Mouse (Mus musculus): Measurements from ENCODE around the gene Abhd16b. TPM values are rescaled to one million over a fixed set of nuclear protein-coding genes. Genes with fewer than 3 reads are reported as not detected.

Abhd16b gene
- 0.14 and 0.36 TPM in 2 replicates for polyA plus RNA-seq (2014; fragmentation: Nextera tagmentation; extraction: Ambion mirVana)

DNA sequence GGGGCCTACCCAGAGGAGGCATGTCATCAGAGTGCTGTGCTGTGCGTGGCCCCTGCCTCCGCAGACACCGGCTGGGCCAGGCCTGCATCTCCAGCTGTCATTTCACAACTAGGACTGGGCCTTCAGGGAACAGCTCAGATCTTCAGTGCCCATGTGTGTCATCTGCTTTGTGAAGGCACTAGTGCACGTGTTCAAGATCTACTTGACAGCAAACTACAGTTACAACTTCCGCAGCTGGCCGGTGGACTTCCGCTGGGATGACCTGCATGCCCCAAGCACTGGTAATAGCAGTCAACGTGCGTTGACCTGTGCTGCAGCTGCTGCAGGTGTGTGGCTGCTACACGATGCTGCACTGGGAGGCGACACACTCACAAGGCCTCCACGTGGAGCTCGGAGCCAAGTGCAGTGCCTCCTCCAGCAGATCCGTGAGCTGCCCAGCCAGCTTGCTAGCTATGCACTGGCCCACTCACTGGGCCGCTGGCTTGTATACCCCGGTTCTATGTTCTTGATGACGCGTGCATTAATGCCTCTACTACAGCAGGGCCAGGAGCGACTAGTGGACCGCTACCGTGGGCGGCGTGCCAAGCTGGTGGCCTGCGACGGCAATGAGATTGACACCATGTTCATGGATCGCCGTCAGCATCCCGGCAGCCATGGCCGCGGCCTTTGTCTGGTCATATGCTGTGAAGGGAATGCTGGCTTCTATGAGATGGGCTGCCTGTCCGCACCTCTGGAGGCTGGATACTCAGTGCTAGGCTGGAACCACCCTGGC lies at the start of gene Abhd16b:
Gene Abhd16b, plus strand, starts transcription at position 51 of the 772 bp plus-strand sequence.
- 79% methylated on average over 31 of the region's 31 CpGs for WGBS

DNA sequence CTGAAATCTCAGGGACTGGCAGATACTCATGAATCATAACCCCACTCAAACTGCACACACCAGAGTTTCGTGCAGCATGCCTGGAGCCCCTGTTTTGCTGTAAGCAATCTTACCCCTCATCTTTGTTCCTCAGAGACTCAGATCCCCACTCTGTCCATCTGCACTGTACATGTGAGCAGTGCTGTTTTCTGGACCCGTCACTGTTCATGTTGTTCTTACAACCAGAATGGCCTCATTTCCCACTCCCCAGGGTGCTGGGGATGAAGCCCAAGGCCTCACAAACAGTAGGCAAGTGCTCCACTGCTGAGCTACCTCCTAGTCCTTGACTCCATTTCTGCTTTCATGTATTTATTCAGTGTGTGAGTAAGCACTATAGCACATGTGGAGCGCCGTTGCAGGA lies 40.8 kb upstream of the Abhd16b start:
- DNase-seq (ENCODE audit: low spot score) (no peak), ATAC-seq (replicated peaks; ENCODE audit: low FRiP score, low TSS enrichment, low read depth) (no peak)
- Histone ChIP-seq H3K27ac (ENCODE audit: low read depth) (no peak overlapping the region), H3K27me3 (replicated peaks; ENCODE audit: control insufficient read depth, insufficient read depth, low read length) (no peaks in the 10 kb centered on the region; the same call in 1 of the 2 replicates), H3K9me3 (ENCODE audit: control insufficient read depth, low read length) (no peaks in the 10 kb centered on the region), H3K4me1 (replicated peaks; ENCODE audit: control insufficient read depth, insufficient read depth, low read length) (0 out of 2 replicates have a peak, but pooled peaks cover 4% of the 10 kb centered on the region), H3K9ac (ENCODE audit: low read length) (no peak overlapping the region), H3K4me2 (ENCODE audit: low read length) (no peak overlapping the region), H3K4me3 (ENCODE audit: low read depth, low read length) (no peak overlapping the region), H3K36me3 (ENCODE audit: control insufficient read depth, insufficient read depth, low read length) (no peaks in the 10 kb centered on the region)
- 79% methylated on average over 4 of the region's 4 CpGs for whole genome bisulfite sequencing

More for the DNA sequence above, at the start of gene Abhd16b:
- ATAC-seq (replicated peaks; ENCODE audit: low FRiP score, low TSS enrichment, low read depth) (no peak), DNase-seq (ENCODE audit: low spot score) (no peak)
- Histone ChIP-seq H3K27ac (ENCODE audit: low read depth) (no peak within 1 kb of the TSS), H3K36me3 (ENCODE audit: control insufficient read depth, insufficient read depth, low read length) (no peaks in the 10 kb centered on the region), H3K9ac (ENCODE audit: low read length) (no peak within 1 kb of the TSS), H3K9me3 (ENCODE audit: control insufficient read depth, low read length) (no peaks in the 10 kb centered on the region), H3K4me3 (ENCODE audit: low read depth, low read length) (no peak within 1 kb of the TSS), H3K4me2 (ENCODE audit: low read length) (no peak within 1 kb of the TSS), H3K27me3 (replicated peaks; ENCODE audit: control insufficient read depth, insufficient read depth, low read length) (no peaks in the 10 kb centered on the region), H3K4me1 (replicated peaks; ENCODE audit: control insufficient read depth, insufficient read depth, low read length) (peaks cover 11% of the 10 kb centered on the region)

DNA sequence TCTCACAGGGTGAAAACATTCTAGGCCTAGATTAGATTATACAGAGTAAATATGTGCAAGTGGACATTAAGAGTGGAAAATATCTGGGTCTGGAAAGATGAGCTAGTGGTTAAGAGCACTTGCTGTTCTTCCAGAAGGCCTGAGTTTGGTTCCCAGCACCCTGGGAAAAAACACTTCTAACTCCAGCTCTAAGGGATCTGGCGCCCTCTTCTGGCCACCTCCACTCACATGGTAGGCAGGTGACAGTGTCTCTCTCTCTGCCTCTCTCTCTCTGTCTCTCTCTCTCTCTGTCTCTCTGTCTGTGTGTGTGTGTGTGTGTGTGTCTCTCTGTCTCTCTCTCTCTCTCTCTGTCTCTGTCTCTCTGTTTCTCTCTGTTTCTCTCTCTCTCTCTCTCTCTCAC lies 39.7 kb upstream of the Abhd16b start:
- Histone ChIP-seq H3K27me3 (replicated peaks; ENCODE audit: control insufficient read depth, insufficient read depth, low read length) (no peaks in the 10 kb centered on the region; the same call in 1 of the 2 replicates), H3K27ac (ENCODE audit: low read depth) (no peak overlapping the region), H3K4me3 (ENCODE audit: low read depth, low read length) (no peak overlapping the region), H3K9me3 (ENCODE audit: control insufficient read depth, low read length) (no peaks in the 10 kb centered on the region), H3K9ac (ENCODE audit: low read length) (no peak overlapping the region), H3K4me2 (ENCODE audit: low read length) (no peak overlapping the region), H3K4me1 (replicated peaks; ENCODE audit: control insufficient read depth, insufficient read depth, low read length) (0 out of 2 replicates have a peak, but pooled peaks cover 4% of the 10 kb centered on the region), H3K36me3 (ENCODE audit: control insufficient read depth, insufficient read depth, low read length) (no peaks in the 10 kb centered on the region)
- no peak for ATAC-seq (replicated peaks; ENCODE audit: low FRiP score, low TSS enrichment, low read depth)
- 57% methylated on average over 1 of the region's 1 CpGs for WGBS
- no peak for DNase-seq (ENCODE audit: low spot score)

DNA sequence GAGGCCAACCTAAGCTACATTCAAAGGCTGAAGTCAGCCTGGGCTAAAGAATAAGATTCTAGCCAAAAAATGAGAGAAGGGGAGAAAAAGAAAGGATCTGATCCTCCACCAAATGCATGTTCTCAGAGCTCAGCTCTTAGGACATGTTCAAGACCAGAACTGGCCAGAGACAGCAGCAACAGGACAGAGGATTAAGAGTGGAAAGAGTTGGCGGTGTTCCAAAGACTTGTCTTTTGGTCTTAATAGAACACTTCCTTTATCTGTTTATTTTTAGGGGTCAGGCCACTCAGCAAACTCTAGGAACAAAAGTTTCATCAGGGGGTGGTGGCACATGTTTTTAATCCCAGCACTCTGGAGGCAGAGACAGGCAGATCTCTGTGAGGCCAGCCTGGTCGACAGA lies 37.1 kb upstream of the Abhd16b start:
- Histone ChIP-seq H3K4me2 (ENCODE audit: low read length) (no peak overlapping the region), H3K9ac (ENCODE audit: low read length) (no peak overlapping the region), H3K9me3 (ENCODE audit: control insufficient read depth, low read length) (no peaks in the 10 kb centered on the region), H3K36me3 (ENCODE audit: control insufficient read depth, insufficient read depth, low read length) (no peaks in the 10 kb centered on the region), H3K4me1 (replicated peaks; ENCODE audit: control insufficient read depth, insufficient read depth, low read length) (peaks cover 8% of the 10 kb centered on the region), H3K27ac (ENCODE audit: low read depth) (no peak overlapping the region), H3K4me3 (ENCODE audit: low read depth, low read length) (no peak overlapping the region), H3K27me3 (replicated peaks; ENCODE audit: control insufficient read depth, insufficient read depth, low read length) (no peaks in the 10 kb centered on the region; the same call in 1 of the 2 replicates)
- WGBS: 63% methylated on average over 2 of the region's 2 CpGs
- no peak for ATAC-seq (replicated peaks; ENCODE audit: low FRiP score, low TSS enrichment, low read depth)
- no peak for DNase-seq (ENCODE audit: low spot score)

DNA sequence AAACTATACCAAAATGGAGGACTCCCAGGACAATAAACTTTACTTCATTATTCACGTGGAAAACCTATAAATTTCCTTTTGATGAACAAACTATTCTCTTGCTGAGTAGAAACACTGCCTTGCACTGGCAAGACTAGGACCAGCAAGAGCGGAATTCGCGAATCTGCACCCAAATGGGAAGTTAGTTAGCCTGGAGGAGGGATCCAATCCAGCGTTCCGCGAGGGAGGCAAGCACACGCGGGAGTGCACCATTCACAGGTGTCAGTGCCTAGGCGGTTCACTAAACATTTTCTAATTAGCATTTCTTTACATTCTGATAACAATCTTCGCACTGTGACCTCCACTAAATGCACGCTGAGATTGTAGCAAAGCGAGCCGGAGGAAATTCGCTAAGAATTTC lies 35.2 kb upstream of the Abhd16b start:
- no peaks in the 10 kb centered on the region for H3K36me3 ChIP-seq (ENCODE audit: control insufficient read depth, insufficient read depth, low read length)
- 4% methylated on average over 15 of the region's 15 CpGs for WGBS
- H3K4me1 ChIP-seq (replicated peaks; ENCODE audit: control insufficient read depth, insufficient read depth, low read length): peaks cover 10% of the 10 kb centered on the region
- peak overlapping the region; percentile 84 for H3K4me2 ChIP-seq (ENCODE audit: low read length)
- no peak overlapping the region for H3K27ac ChIP-seq (ENCODE audit: low read depth)
- no peaks in the 10 kb centered on the region; the same call in 1 of the 2 replicates for H3K27me3 ChIP-seq (replicated peaks; ENCODE audit: control insufficient read depth, insufficient read depth, low read length)
- no peaks in the 10 kb centered on the region for H3K9me3 ChIP-seq (ENCODE audit: control insufficient read depth, low read length)
- 0 out of 2 replicates have a peak overlapping the region, but pooled peaks have one; percentile 67 for H3K9ac ChIP-seq (ENCODE audit: low read length)
- peak overlapping the region; percentile 72 for H3K4me3 ChIP-seq (ENCODE audit: low read depth, low read length)
- DNase-seq (ENCODE audit: low spot score) (no peak), ATAC-seq (replicated peaks; ENCODE audit: low FRiP score, low TSS enrichment, low read depth) (no peak)

DNA sequence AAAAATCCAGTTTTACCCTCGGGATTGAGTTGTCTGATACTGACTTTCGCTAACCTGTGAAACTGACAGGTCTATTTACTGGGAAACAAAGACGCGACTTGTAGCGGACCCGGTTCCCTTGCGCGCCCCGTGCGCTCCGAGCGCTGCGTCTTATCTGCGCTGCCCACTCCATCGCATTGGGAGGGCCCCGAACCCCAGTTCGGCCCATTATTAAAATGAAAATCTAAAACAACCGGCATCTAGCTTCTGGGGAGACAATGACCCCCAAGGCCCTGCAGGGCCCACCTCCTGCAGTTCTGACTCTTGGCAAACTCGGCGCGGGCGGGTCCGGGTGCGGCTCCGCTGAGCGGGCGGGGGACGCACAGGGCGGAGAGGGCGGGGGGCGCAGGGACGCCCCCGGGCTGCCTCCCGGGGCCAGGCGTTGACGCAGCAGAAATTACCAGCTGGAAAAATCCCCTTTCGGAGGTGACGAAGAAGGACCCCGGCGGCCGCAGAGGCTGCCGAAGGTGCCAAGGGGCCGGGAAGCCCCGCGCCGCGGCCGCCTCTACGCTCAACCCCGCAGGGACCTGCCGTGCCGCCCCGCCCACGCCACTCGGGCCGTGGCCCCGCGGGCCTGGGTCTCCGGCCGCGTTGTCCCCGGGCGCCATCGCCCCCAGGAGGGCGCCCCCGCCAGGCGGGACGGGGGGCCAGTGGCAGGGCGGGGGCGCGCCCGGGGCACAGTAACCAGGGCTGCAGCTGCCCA lies 34.4 kb upstream of the Abhd16b start:
- H3K36me3 ChIP-seq (ENCODE audit: control insufficient read depth, insufficient read depth, low read length): no peaks in the 10 kb centered on the region
- H3K27me3 ChIP-seq (replicated peaks; ENCODE audit: control insufficient read depth, insufficient read depth, low read length): no peaks in the 10 kb centered on the region; the same call in 1 of the 2 replicates
- peak overlapping the region; percentile 84 for H3K4me2 ChIP-seq (ENCODE audit: low read length)
- no peak; the same call in 1 of the 2 replicates for ATAC-seq (replicated peaks; ENCODE audit: low FRiP score, low TSS enrichment, low read depth)
- no peaks in the 10 kb centered on the region for H3K9me3 ChIP-seq (ENCODE audit: control insufficient read depth, low read length)
- H3K4me3 ChIP-seq (ENCODE audit: low read depth, low read length): peak overlapping the region; percentile 72
- peaks cover 13% of the 10 kb centered on the region for H3K4me1 ChIP-seq (replicated peaks; ENCODE audit: control insufficient read depth, insufficient read depth, low read length)
- H3K27ac ChIP-seq (ENCODE audit: low read depth): peak overlapping the region; percentile 12; the same call in 1 of the 2 replicates
- DNase-seq (ENCODE audit: low spot score): peak; percentile 78
- H3K9ac ChIP-seq (ENCODE audit: low read length): peak overlapping the region; percentile 67
- under 1% methylated on average over 57 of the region's 72 CpGs for WGBS

DNA sequence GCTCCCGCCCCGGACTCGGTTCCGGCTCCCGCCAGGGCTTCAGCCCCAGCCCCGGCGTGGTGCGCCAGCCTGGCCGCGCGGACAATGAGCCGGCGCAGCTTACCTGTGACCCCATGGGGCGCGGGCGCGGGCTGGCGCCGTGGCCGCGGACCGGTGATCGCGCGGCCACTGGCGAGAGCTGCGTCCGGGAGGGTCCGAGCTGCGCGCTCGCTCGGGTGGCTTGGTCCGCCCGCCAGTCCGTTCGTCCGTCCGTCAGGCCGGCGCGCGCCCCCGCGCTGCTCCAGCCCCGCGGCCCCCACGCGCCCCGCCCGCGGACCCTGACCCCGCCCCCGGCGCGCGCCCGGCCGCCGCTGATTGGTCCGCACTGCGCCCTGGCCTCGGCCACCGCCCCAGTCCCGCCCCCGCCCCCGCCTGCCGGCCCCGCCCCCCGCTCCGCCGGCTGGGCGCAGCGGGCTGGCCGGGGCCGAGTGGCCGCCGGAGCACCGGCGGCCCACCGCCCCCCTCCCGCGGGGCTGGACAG lies 33.8 kb upstream of the Abhd16b start, which contains the start of gene Zbtb46:
Gene Zbtb46, minus strand, starts transcription at position 274 of the 520 bp plus-strand sequence.
- Histone ChIP-seq H3K4me2 (ENCODE audit: low read length) (peak within 1 kb of the TSS; percentile 84), H3K4me1 (replicated peaks; ENCODE audit: control insufficient read depth, insufficient read depth, low read length) (peaks cover 13% of the 10 kb centered on the region), H3K36me3 (ENCODE audit: control insufficient read depth, insufficient read depth, low read length) (no peaks in the 10 kb centered on the region), H3K27me3 (replicated peaks; ENCODE audit: control insufficient read depth, insufficient read depth, low read length) (no peaks in the 10 kb centered on the region; the same call in 1 of the 2 replicates), H3K9me3 (ENCODE audit: control insufficient read depth, low read length) (no peaks in the 10 kb centered on the region), H3K9ac (ENCODE audit: low read length) (peak within 1 kb of the TSS; percentile 67), H3K4me3 (ENCODE audit: low read depth, low read length) (peak within 1 kb of the TSS; percentile 72), H3K27ac (ENCODE audit: low read depth) (peak within 1 kb of the TSS; percentile 49; the same call in 1 of the 2 replicates)
- WGBS: 1% methylated on average over 60 of the region's 83 CpGs
- DNase-seq (ENCODE audit: low spot score) (no peak), ATAC-seq (replicated peaks; ENCODE audit: low FRiP score, low TSS enrichment, low read depth) (peak; percentile 93)

All from intestine, embryonic 14.5 days (tissue).